In genomic region chr2:120124096-120124495, GRCm38 (mm10) we compare ENCODE assay signal across 11 mouse cellular contexts. TPM values are rescaled to one million over a fixed set of nuclear protein-coding genes. Genes with fewer than 3 reads are reported as not detected.
DNase-seq lines count a peak whose midpoint lies in the region; ATAC-seq and TF ChIP-seq lines count a peak whose summit lies in the region.
"Had no signal": no experiment of that assay in that cellular context is flagged by ENCODE, and none has a peak within 500 bp of the region (broad histone marks: within the 10 kb centered on the region; RNA-seq: fewer than 3 reads in every experiment).

No protein-coding gene starts in this region.

- no peaks in the 10 kb centered on the region for H3K27me3 ChIP-seq in heart, postnatal 0 days (ENCODE audit: control insufficient read depth, insufficient read depth, low read length)

- no peak overlapping the region for H3K4me2 ChIP-seq in heart, postnatal 0 days (ENCODE audit: low read depth, low read length)
- H3K4me2 ChIP-seq: hindbrain, embryonic 14.5 days had no signal

- ATAC-seq in heart, postnatal 0 days (ENCODE audit: insufficient read depth, low read depth), result no peak

- peaks cover 50% of the 10 kb centered on the region for H3K36me3 ChIP-seq in heart, postnatal 0 days (replicated peaks; ENCODE audit: control insufficient read depth, insufficient read depth, low read length)

- no peaks in the 10 kb centered on the region for H3K9me3 ChIP-seq in heart, postnatal 0 days (replicated peaks; ENCODE audit: control insufficient read depth, low read length)
- H3K9me3 ChIP-seq: G1E had no signal

- intact Hi-C loops in heart, postnatal 25 days (cut with DNase I), result no loop called here

- DNase-seq in cerebellum, adult 11-12 months, result peak; percentile 10
- no peak for DNase-seq in cerebellum, adult 11 months
- DNase-seq in heart, postnatal 0 days (ENCODE audit: low spot score), result no peak
- no peak for DNase-seq in heart, postnatal 25 days (ENCODE audit: low spot score)
- DNase-seq in right cerebral cortex, adult 18-20 months, result peak; percentile 31
- no peak for DNase-seq in right cerebral cortex, postnatal 4 days
- DNase-seq in yolk sac, embryonic 10.5 days (ENCODE audit: low spot score), result peak; percentile 21
- no peak for DNase-seq in thymus, adult 18-20 months
- DNase-seq: lung, postnatal 36 days had no signal

- no peak overlapping the region for H3K9ac ChIP-seq in heart, postnatal 0 days (replicated peaks; ENCODE audit: low read depth, low read length)
- H3K9ac ChIP-seq: hindbrain, embryonic 14.5 days had no signal

- peaks cover 67% of the 10 kb centered on the region for H3K4me1 ChIP-seq in heart, postnatal 0 days (ENCODE audit: control insufficient read depth, insufficient read depth)

- WGBS in heart, postnatal 0 days, result 46% methylated on average over 1 of the region's 1 CpGs

- TF ChIP-seq CTCF in heart, postnatal 0 days (IDR thresholded peaks at IDR 0.05; ENCODE audit: low read depth), result no peak

- TF ChIP-seq EP300 in heart, postnatal 0 days (IDR thresholded peaks at IDR 0.05; ENCODE audit: low read depth), result no peak

- no peak overlapping the region for H3K4me3 ChIP-seq in heart, postnatal 0 days (ENCODE audit: low read depth, low read length)

- peak overlapping the region; percentile 22 for H3K27ac ChIP-seq in heart, postnatal 0 days (ENCODE audit: low read depth)
- H3K27ac ChIP-seq: hindbrain, embryonic 14.5 days had no signal

RNA-seq across cellular contexts. Expression of gene Ehd4, which starts 30.3 kb away (rescaled TPM):
- 231 and 250 TPM in 2 replicates for total RNA-seq in heart, postnatal 0 days (2014; rRNA removed; ENCODE audit: low replicate concordance)
- 438 and 547 TPM in 2 replicates for polyA plus RNA-seq in heart, postnatal 0 days (2015; fragmentation: Nextera tagmentation; extraction: Ambion mirVana)
- total RNA-seq in heart, postnatal 25 days (2021), result 100 to 1,000 TPM; 377 to 459 TPM

Comparison
In these comparisons a context has a peak if more than half of its experiments do, and no peak if none do; other contexts are left out.
1. DNase-seq: peak in cerebellum, adult 11-12 months (single experiment), right cerebral cortex, adult 18-20 months (single experiment) and yolk sac, embryonic 10.5 days (single experiment); none in cerebellum, adult 11 months (single experiment), heart, postnatal 0 days (single experiment), heart, postnatal 25 days (single experiment), right cerebral cortex, postnatal 4 days (single experiment) and thymus, adult 18-20 months (0 of 2).